Mouse (Mus musculus) C2C12 (cell line): ENCODE data around the gene Pmepa1. TPM values are rescaled to one million over a fixed set of nuclear protein-coding genes. Genes with fewer than 3 reads are reported as not detected.

Experiments used
- H3K27me3 ChIP-seq: one replicate; pipeline ENCODE4 v1.6.1; 2011; ENCODE audit not compliant: control insufficient read depth, insufficient read depth, insufficient read length
- H3K36me3 ChIP-seq: one replicate; pipeline ENCODE4 v1.6.1; 2011; ENCODE audit not compliant: control insufficient read depth, insufficient read depth
- H3K4me3 ChIP-seq: one replicate; pipeline ENCODE4 v1.5.1; 2011; ENCODE audit warnings: mild to moderate bottlenecking, control low read depth; ENCODE audit not compliant: poor library complexity, insufficient read depth, severe bottlenecking
- H3K79me2 ChIP-seq: one replicate; pipeline ENCODE4 v1.6.1; 2011; ENCODE audit not compliant: control insufficient read depth, insufficient read depth
- H3K79me3 ChIP-seq: one replicate; pipeline ENCODE4 v1.6.1; 2011; ENCODE audit warnings: low read depth, control low read depth
- H3ac ChIP-seq: one replicate; pipeline ENCODE3; 2011; ENCODE audit warnings: low read depth; ENCODE audit not compliant: control insufficient read depth, insufficient read length
- CEBPB ChIP-seq: IDR thresholded peaks from one replicate; pipeline ENCODE4 v1.6.1; 2011; ENCODE audit warnings: low read depth, mild to moderate bottlenecking, control low read depth, moderate library complexity
- CTCF ChIP-seq: IDR thresholded peaks from one replicate; pipeline ENCODE4 v1.5.1; 2011; ENCODE audit not compliant: control insufficient read depth, insufficient read depth, insufficient read length
- FOSL1 ChIP-seq: IDR thresholded peaks from one replicate; pipeline ENCODE4 v1.8.0; 2011; ENCODE audit warnings: mild to moderate bottlenecking, low read length; ENCODE audit not compliant: poor library complexity, insufficient read depth, severe bottlenecking
- MAX ChIP-seq: IDR thresholded peaks from one replicate; pipeline ENCODE4 v1.6.1; 2011; ENCODE audit warnings: mild to moderate bottlenecking, control low read depth
- MYOD1 ChIP-seq: IDR thresholded peaks from one replicate; pipeline ENCODE4 v1.6.1; 2011; ENCODE audit warnings: low read depth; ENCODE audit not compliant: control insufficient read depth, insufficient read length
- MYOG ChIP-seq: IDR thresholded peaks from one replicate; pipeline ENCODE4 v1.6.1; 2011; ENCODE audit not compliant: control insufficient read depth, insufficient read length; ENCODE audit errors: extremely low read depth
- USF1 ChIP-seq: IDR thresholded peaks from one replicate; pipeline ENCODE4 v1.6.1; 2011; ENCODE audit warnings: low read depth, mild to moderate bottlenecking, control low read depth, moderate library complexity
- polyA plus RNA-seq: library from polyadenylated mRNA; unstranded; fragments of >200 nt; fragmentation: generic; extraction: Trizol; gene quantifications from one replicate; pipeline ENCODE4 v1.2.1, GENCODE M21; 2012; ENCODE audit warnings: missing spikeins

Pmepa1 gene
- polyA plus RNA-seq, 1 experiment, result 180 TPM

GRCm38 (mm10) chr2:173249386-173249785 lies 26.9 kb downstream of the Pmepa1 start:
- Histone ChIP-seq H3K79me3 (peaks cover 99% of the 10 kb centered on the region), H3K27me3 (no peaks in the 10 kb centered on the region), H3K79me2 (peaks cover 100% of the 10 kb centered on the region), H3K36me3 (peaks cover 35% of the 10 kb centered on the region), H3ac (no peak overlapping the region), H3K4me3 (no peak overlapping the region)
- TF ChIP-seq USF1 (no peak), FOSL1 (no peak), CEBPB (no peak), MYOD1 (no peak), CTCF (no peak), MYOG (no peak), MAX (no peak)

DNA sequence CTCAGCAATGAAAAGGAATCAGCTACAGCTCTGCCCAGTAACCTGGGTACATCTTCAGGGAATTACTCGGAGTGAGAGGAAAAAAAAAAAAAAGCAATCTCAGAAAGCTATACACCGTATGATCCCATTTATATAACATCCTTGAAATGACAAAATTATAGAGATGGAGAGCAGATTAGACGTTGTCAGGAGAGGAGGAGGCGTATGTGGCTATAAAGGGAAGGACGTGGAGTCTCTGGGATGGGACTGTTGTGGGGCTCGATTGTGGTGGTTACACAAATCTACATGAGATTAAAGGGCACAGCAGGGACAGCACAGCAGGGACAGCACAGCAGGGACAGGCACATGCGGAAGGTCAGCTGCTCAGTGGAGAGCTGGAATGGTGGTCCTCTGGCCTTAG lies 27.5 kb downstream of the Pmepa1 start:
- Histone ChIP-seq H3K79me3 (peaks cover 99% of the 10 kb centered on the region), H3ac (no peak overlapping the region), H3K27me3 (no peaks in the 10 kb centered on the region), H3K36me3 (peaks cover 38% of the 10 kb centered on the region), H3K4me3 (no peak overlapping the region), H3K79me2 (peaks cover 100% of the 10 kb centered on the region)
- no peak for TF ChIP-seq MYOG
- no peak for TF ChIP-seq FOSL1
- no peak for TF ChIP-seq MAX
- TF ChIP-seq USF1, result no peak
- no peak for TF ChIP-seq CTCF
- TF ChIP-seq MYOD1, result no peak
- no peak for TF ChIP-seq CEBPB

- no peak overlapping the region for H3ac ChIP-seq
- no peak overlapping the region for H3K4me3 ChIP-seq
- H3K36me3 ChIP-seq, result peaks cover 42% of the 10 kb centered on the region
- H3K79me3 ChIP-seq, result peaks cover 99% of the 10 kb centered on the region
- peaks cover 100% of the 10 kb centered on the region for H3K79me2 ChIP-seq
- H3K27me3 ChIP-seq, result no peaks in the 10 kb centered on the region
- TF ChIP-seq MYOG (no peak), USF1 (no peak), MYOD1 (no peak), CTCF (no peak), FOSL1 (no peak), MAX (no peak), CEBPB (no peak)
Observed at GRCm38 (mm10) chr2:173247911-173248310, 28.4 kb downstream of the Pmepa1 start.

DNA sequence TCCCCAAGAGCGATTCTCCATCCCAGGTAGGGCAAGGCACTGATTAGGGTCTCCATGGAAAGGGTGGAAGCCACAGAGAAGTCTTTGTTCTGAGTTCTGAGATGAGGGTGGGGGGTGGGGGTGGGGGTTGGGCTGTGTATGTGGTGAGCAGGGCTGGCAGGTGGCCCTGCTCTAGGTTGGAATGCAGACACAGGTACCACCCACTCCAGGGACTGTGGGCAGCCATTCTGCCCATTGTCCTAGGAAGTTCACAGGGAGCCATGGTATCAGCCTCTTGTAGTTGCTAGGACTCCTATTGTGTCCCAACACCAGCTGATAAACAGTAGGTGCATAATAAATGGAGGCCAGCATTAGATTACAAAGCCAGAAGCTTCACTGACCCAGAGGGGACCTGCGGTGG lies 29.1 kb downstream of the Pmepa1 start:
- Histone ChIP-seq H3K79me2 (peaks cover 100% of the 10 kb centered on the region), H3K27me3 (no peaks in the 10 kb centered on the region), H3K4me3 (no peak overlapping the region), H3K79me3 (peaks cover 100% of the 10 kb centered on the region), H3K36me3 (peaks cover 43% of the 10 kb centered on the region), H3ac (no peak overlapping the region)
- no peak for TF ChIP-seq FOSL1
- no peak for TF ChIP-seq CTCF
- TF ChIP-seq MYOG, result no peak
- no peak for TF ChIP-seq MAX
- TF ChIP-seq USF1, result no peak
- no peak for TF ChIP-seq MYOD1
- TF ChIP-seq CEBPB, result no peak

DNA sequence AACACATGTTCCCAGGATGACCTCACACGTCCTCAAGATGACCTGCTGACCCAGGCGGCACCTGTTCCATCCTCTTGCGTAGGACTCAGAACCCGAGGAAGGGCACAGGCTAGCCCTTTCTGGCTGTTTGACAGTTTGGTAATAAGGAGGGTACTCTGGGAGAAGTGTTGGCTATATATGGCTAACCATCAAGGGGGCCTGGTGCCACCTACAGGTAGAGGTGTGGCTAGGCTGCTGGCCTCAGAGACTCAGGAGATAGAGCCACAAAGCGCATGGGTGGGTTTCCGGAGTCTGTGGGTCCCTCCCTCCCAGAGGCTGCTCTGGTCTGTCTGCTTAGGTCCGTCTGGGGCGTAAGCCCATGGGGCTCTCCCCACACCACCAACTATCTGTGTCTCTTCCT lies 29.6 kb downstream of the Pmepa1 start:
- TF ChIP-seq MYOG, result no peak
- TF ChIP-seq CTCF, result no peak
- no peak for TF ChIP-seq MAX
- TF ChIP-seq CEBPB, result no peak
- TF ChIP-seq MYOD1, result no peak
- TF ChIP-seq USF1, result no peak
- no peak for TF ChIP-seq FOSL1
- peaks cover 100% of the 10 kb centered on the region for H3K79me3 ChIP-seq
- H3K27me3 ChIP-seq, result no peaks in the 10 kb centered on the region
- H3K36me3 ChIP-seq, result peaks cover 47% of the 10 kb centered on the region
- H3K79me2 ChIP-seq, result peaks cover 100% of the 10 kb centered on the region
- no peak overlapping the region for H3K4me3 ChIP-seq
- no peak overlapping the region for H3ac ChIP-seq

DNA sequence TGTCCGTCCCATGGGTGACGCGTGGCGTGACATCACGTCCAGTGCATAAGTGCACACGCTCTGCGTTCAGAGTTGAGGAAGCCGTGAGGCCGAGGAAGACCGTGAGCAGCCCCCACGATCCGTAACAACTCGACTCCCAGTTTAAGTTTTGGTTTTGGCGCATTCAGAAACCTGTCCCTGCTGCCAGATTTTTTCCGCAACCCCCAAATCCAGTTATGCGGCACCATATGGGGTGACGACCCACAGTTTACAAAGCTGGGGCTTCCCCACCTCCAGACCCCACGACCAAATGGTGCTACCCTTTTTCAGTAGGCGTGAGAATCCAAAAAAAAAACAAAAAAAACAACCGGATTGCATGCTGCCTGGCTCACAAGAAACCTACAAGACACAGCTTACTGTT lies 31.1 kb downstream of the Pmepa1 start:
- Histone ChIP-seq H3K27me3 (no peaks in the 10 kb centered on the region), H3ac (no peak overlapping the region), H3K36me3 (peaks cover 48% of the 10 kb centered on the region), H3K4me3 (no peak overlapping the region), H3K79me3 (peaks cover 100% of the 10 kb centered on the region), H3K79me2 (peaks cover 100% of the 10 kb centered on the region)
- TF ChIP-seq CTCF (no peak), MYOD1 (no peak), MYOG (no peak), CEBPB (no peak), MAX (no peak), USF1 (no peak), FOSL1 (no peak)
